Mouse (Mus musculus) brain, embryonic 14.5 days (tissue): ENCODE measurements at regions not wholly inside any gene's neighbourhood (a gene's known extent, or its start where the extent isn't known, plus 50 kb on each side); places are given as distances from the start of the nearest gene placed in this dataset.

Source experiments
- DNase-seq: peaks from one replicate; pipeline ENCODE4 v3.0.0-alpha.2; 2011; ENCODE audit warnings: low read depth
- CTCF ChIP-seq: fragments of 200-500 bp; IDR thresholded peaks from 2 replicates; pipeline ENCODE4 v1.5.1; 2012; ENCODE audit warnings: inconsistent platforms, mild to moderate bottlenecking, moderate library complexity, borderline replicate concordance; ENCODE audit not compliant: insufficient read depth, insufficient read length; ENCODE audit errors: extremely low read depth
- POLR2A ChIP-seq: fragments of 200-500 bp; IDR thresholded peaks from 2 replicates; pipeline ENCODE4 v1.6.1; 2012; ENCODE audit warnings: mild to moderate bottlenecking, inconsistent platforms, borderline replicate concordance; ENCODE audit not compliant: poor library complexity, insufficient read depth, insufficient read length, severe bottlenecking; ENCODE audit errors: extremely low read depth

- TF ChIP-seq POLR2A (no peak), CTCF (no peak)
These were observed 440.6 kb downstream of the Nebl start for GRCm38 (mm10) chr2:17290709-17291108.

GRCm38 (mm10) chr2:17287598-17287997 is 443.7 kb downstream of the Nebl start:
- no peak for DNase-seq
- TF ChIP-seq POLR2A (no peak), CTCF (no peak)

More at GRCm38 (mm10) chr2:17290709-17291108, 440.6 kb downstream of the Nebl start:
- DNase-seq = no peak

- DNase-seq = peak; percentile 39
- TF ChIP-seq CTCF = no peak
- TF ChIP-seq POLR2A = no peak
These were observed 481.3 kb downstream of the Nebl start for GRCm38 (mm10) chr2:17249960-17250359.

- no peak for TF ChIP-seq POLR2A
- TF ChIP-seq CTCF = no peak
- peak; percentile 26 for DNase-seq
These were observed 485.4 kb downstream of the Nebl start for GRCm38 (mm10) chr2:17245821-17246220.

GRCm38 (mm10) chr2:17215607-17216006 is 515.7 kb downstream of the Nebl start:
- no peak for DNase-seq
- TF ChIP-seq CTCF (no peak), POLR2A (no peak)

- TF ChIP-seq POLR2A (no peak), CTCF (no peak)
- no peak for DNase-seq
These were observed 516.4 kb downstream of the Nebl start for GRCm38 (mm10) chr2:17214881-17215280.

- TF ChIP-seq CTCF = no peak
- no peak for TF ChIP-seq POLR2A
- DNase-seq = no peak
These were observed 518.7 kb downstream of the Nebl start for GRCm38 (mm10) chr2:17212566-17212965.

GRCm38 (mm10) chr2:17211105-17211504 is 520.2 kb downstream of the Nebl start:
- no peak for DNase-seq
- TF ChIP-seq CTCF = no peak
- no peak for TF ChIP-seq POLR2A

GRCm38 (mm10) chr2:17193611-17194010 is 537.7 kb downstream of the Nebl start:
- TF ChIP-seq POLR2A (no peak), CTCF (no peak)
- DNase-seq = no peak

- TF ChIP-seq POLR2A (no peak), CTCF (no peak)
- peak; percentile 20 for DNase-seq
These were observed 542.1 kb downstream of the Nebl start for GRCm38 (mm10) chr2:17189169-17189568.

- DNase-seq = peak; percentile 14
- peak; percentile 11; the same call in 1 of the 2 replicates for TF ChIP-seq CTCF
- no peak for TF ChIP-seq POLR2A
These were observed 543.4 kb downstream of the Nebl start for GRCm38 (mm10) chr2:17187822-17188221.

GRCm38 (mm10) chr2:17183696-17184095 is 547.6 kb downstream of the Nebl start:
- DNase-seq = no peak
- no peak for TF ChIP-seq POLR2A
- TF ChIP-seq CTCF = no peak
